Mouse (Mus musculus): ENCODE measurements around the gene Pex10. TPM values are rescaled to one million over a fixed set of nuclear protein-coding genes. Genes with fewer than 3 reads are reported as not detected.

Pex10 gene
- 23.2 and 24.0 TPM in 2 replicates for polyA plus RNA-seq (2015; fragmentation: Nextera tagmentation; extraction: Ambion mirVana)

DNA sequence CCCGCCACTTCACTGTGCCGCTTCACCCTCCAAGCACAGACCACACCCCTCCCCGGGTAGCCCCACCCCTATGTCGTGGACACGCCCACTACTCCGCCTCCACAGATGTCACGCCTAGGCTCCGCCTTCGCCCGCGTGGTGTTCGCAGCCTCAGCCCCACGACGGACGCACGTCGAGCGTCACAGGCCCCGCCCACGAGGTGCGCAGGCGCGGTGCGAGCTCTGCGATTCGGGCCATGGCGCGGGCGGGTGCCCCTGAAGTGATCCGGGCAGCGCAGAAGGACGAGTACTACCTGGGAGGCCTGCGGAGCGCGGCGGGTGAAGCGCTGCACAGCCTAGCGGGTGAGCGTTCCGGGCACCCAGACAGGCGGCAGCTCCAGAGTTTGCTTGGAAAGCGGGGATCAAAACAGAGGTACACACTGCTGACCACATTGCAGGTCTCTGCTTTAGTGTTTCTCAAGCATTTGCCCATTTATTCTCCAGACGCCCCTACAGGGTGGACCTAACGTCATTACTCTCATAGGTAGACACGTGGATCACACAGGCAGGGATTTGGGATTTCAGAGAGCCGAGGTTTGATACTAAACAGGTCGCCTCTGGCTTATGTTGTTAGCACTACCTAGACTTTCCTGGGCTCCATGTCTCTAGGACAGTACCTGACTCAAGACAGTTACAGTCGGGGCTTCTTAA, at the start of gene Pex10:
Pex10 (plus strand) TSS at position 183 of the 689 bp plus-strand sequence.
- peaks cover 38% of the 10 kb centered on the region for H3K4me1 ChIP-seq
- under 1% methylated on average over 48 of the region's 48 CpGs for WGBS
- H3K9me3 ChIP-seq (replicated peaks): no peaks in the 10 kb centered on the region
- H3K27ac ChIP-seq: peak within 1 kb of the TSS; percentile 80
- H3K36me3 ChIP-seq: peaks cover 38% of the 10 kb centered on the region
- no peaks in the 10 kb centered on the region for H3K27me3 ChIP-seq
- peak; percentile 90 for ATAC-seq (replicated peaks; ENCODE audit: low FRiP score)
- peak within 1 kb of the TSS; percentile 74 for H3K4me2 ChIP-seq
- H3K4me3 ChIP-seq (replicated peaks): peak within 1 kb of the TSS; percentile 68
- H3K9ac ChIP-seq: peak within 1 kb of the TSS; percentile 80

DNA sequence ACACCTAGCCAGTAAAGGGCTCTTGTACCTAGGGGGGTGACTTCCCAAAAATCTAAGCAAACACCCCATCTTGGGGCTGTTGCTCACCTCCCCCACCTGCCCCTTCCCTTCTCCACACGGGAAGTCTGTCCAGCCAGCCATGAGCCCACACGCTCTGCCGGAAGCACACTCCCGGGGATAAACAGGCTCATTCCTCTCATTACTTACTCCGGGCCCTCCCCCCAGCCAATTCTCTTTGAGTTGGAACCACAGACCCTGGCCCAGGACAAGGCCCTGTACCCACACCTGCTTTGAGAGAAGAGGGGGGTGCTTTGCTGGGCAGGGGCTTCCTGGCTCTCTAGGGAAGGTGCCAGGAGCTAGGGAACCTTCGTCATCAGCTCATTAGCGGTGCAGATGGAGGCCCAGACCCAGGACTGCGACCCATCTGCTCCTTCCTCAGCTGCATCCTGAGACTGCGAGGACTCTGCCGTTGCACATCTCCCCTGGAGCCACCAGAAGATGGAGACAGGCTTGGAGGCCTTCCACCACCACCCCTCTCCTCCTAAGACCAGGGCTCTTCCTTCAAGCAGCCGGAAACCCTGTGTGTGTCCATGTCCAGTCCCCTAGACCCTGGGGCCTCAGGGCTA, 49.5 kb upstream of the Pex10 start:
- 73% methylated on average over 11 of the region's 11 CpGs for WGBS
- Histone ChIP-seq H3K9ac (no peak overlapping the region), H3K27ac (no peak overlapping the region), H3K4me1 (peaks cover 33% of the 10 kb centered on the region), H3K4me3 (replicated peaks) (no peak overlapping the region), H3K36me3 (no peaks in the 10 kb centered on the region), H3K4me2 (no peak overlapping the region), H3K27me3 (peaks cover 19% of the 10 kb centered on the region), H3K9me3 (replicated peaks) (no peaks in the 10 kb centered on the region)
- no peak for ATAC-seq (replicated peaks; ENCODE audit: low FRiP score)

DNA sequence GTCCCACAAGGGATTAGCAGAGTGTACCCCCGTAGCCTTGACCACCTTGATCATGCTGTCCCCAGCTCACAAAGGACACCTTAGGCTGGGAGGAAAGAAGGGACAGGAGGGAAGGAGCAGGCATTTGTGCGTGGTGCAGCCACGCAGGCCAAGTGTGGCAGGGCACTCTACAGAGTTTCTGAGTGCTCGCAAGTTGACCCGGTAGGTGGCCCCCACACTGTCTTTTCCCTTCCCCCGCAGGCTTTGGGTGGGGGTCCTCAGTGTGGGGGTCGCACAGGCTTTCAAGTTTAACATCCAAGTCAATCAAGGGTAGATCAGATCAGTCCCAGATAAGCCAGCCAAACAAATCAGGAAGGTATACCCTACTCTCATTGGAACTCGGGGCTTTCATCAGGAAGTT, 48.8 kb upstream of the Pex10 start:
- H3K9ac ChIP-seq: no peak overlapping the region
- no peaks in the 10 kb centered on the region for H3K9me3 ChIP-seq (replicated peaks)
- no peak overlapping the region for H3K27ac ChIP-seq
- no peaks in the 10 kb centered on the region for H3K36me3 ChIP-seq
- ATAC-seq (replicated peaks; ENCODE audit: low FRiP score): no peak
- peaks cover 33% of the 10 kb centered on the region for H3K4me1 ChIP-seq
- H3K4me3 ChIP-seq (replicated peaks): no peak overlapping the region
- 63% methylated on average over 8 of the region's 8 CpGs for WGBS
- no peak overlapping the region for H3K4me2 ChIP-seq
- H3K27me3 ChIP-seq: peaks cover 19% of the 10 kb centered on the region

DNA sequence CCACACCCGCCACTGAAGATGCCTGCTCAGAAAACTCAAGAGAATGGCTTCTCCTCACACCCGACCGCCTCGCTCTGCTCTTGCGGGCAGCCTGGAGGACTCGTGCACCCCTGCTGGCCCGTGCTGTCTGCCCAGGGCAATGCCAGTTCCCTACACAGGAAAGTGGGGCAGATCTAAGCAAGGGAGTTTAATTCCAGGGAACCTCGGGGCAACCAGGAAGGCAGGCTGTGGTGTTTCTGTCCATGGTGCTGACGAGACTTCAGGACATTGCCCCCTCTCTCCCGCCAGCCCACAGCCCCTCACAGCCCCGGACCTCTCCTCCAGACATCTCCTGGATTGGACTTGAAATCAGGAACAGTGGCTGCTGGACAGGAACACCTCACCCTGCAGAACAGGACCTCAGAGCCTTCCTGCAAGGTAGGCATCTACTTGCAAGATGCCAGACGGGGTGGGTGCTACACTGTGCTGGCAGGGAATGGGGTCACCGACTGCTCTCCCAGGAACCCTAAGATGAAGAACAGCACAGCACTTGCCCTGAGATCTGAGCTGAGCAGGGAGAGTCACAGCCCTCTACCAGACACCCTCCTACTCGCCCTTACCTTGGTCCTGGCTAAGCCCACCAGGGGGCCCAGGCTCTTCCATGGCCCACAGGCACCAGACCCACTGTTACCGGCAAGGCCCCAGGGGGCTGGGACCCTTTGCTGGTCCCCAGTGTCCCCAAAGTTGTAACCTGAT, 48.0 kb upstream of the Pex10 start:
- 5% methylated on average over 15 of the region's 15 CpGs for WGBS
- 0 out of 2 replicates have a peak overlapping the region, but pooled peaks have one; percentile 3 for H3K4me3 ChIP-seq (replicated peaks)

DNA sequence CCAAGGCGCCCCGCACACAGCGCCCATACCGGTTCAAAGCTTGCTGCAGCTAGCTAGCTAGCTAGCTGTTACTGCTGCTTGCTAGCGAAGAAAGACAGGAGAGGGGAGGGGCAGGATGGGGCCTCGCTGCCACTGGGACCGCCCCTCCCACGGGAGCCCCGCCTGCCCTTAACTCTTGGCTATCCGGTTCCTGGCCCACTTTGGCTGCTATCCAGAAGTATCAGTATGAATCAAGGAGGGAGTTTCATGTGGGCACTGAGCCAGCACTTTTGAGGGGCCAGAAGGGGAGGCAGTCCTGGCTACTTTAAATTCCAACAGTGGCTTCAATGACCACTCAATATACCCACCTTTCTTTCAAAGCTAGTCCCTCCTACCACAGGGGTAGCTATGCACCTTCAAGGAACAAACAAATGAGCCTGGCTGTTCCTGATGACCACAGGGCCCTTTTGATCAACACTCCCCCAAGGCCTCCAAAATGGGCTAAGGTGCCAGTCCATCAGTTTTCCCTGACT, 47.4 kb upstream of the Pex10 start:
- H3K4me2 ChIP-seq: peak overlapping the region; percentile 32
- WGBS: 1% methylated on average over 10 of the region's 10 CpGs
- no peaks in the 10 kb centered on the region for H3K9me3 ChIP-seq (replicated peaks)
- H3K36me3 ChIP-seq: no peaks in the 10 kb centered on the region
- peaks cover 33% of the 10 kb centered on the region for H3K4me1 ChIP-seq
- ATAC-seq (replicated peaks; ENCODE audit: low FRiP score): peak; percentile 47; the same call in 1 of the 2 replicates
- 0 out of 2 replicates have a peak overlapping the region, but pooled peaks have one; percentile 3 for H3K4me3 ChIP-seq (replicated peaks)
- no peak overlapping the region for H3K9ac ChIP-seq
- H3K27ac ChIP-seq: no peak overlapping the region
- H3K27me3 ChIP-seq: peaks cover 16% of the 10 kb centered on the region

More for the DNA sequence above, 48.0 kb upstream of the Pex10 start:
- H3K4me1 ChIP-seq: peaks cover 33% of the 10 kb centered on the region
- peak overlapping the region; percentile 32 for H3K4me2 ChIP-seq
- no peaks in the 10 kb centered on the region for H3K36me3 ChIP-seq
- H3K27me3 ChIP-seq: peaks cover 19% of the 10 kb centered on the region
- ATAC-seq (replicated peaks; ENCODE audit: low FRiP score): peak; percentile 26; the same call in 1 of the 2 replicates
- H3K9ac ChIP-seq: no peak overlapping the region
- H3K9me3 ChIP-seq (replicated peaks): no peaks in the 10 kb centered on the region
- no peak overlapping the region for H3K27ac ChIP-seq

DNA sequence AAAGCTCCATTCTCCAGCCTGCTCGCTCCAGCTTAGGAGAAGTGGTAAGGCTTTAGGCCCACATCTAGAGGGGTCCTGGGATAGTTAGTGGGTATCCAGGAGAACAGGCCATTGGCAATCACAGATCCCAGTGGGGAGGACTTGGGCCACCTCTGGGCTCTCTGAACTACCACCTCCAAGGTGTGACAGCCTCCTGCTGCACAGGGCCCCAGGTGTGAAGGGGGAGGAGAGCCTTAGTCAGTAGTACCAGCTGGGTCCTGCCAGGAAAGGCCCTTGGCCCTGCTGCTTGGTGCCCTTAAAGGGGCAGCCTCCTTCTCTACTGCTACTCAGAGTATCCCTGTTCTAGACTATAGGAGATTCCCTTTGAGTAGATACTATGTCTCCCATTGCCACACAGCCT, 46.7 kb upstream of the Pex10 start:
- Histone ChIP-seq H3K27ac (no peak overlapping the region), H3K27me3 (peaks cover 13% of the 10 kb centered on the region), H3K4me1 (peaks cover 29% of the 10 kb centered on the region), H3K36me3 (no peaks in the 10 kb centered on the region), H3K4me3 (replicated peaks) (no peak overlapping the region), H3K9me3 (replicated peaks) (no peaks in the 10 kb centered on the region), H3K9ac (no peak overlapping the region), H3K4me2 (no peak overlapping the region)
- no peak for ATAC-seq (replicated peaks; ENCODE audit: low FRiP score)
- WGBS: 76% methylated on average over 1 of the region's 1 CpGs

DNA sequence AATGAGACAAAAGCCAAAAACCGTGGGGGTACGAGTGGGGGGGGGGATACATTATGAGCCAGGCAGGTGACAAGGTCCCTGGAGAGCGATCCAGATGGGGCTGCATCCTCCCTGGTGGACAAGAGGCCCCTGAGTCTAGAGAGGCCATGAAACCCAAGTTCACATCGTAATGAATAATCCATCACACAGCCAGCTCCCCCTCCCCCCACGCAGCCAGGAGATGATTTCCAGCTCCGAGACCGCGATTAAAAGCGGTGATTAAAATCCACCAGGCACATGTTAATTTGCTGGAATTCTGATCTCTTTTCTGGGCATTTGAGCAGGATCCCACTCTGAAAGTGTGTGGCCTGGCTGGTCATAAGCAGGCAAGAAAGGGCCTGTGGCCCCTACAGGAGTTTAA, 46.0 kb upstream of the Pex10 start:
- Histone ChIP-seq H3K4me1 (peaks cover 29% of the 10 kb centered on the region), H3K36me3 (no peaks in the 10 kb centered on the region), H3K4me3 (replicated peaks) (no peak overlapping the region), H3K4me2 (no peak overlapping the region), H3K9ac (no peak overlapping the region), H3K9me3 (replicated peaks) (no peaks in the 10 kb centered on the region), H3K27me3 (peaks cover 10% of the 10 kb centered on the region), H3K27ac (no peak overlapping the region)
- no peak for ATAC-seq (replicated peaks; ENCODE audit: low FRiP score)
- 47% methylated on average over 9 of the region's 9 CpGs for WGBS

DNA sequence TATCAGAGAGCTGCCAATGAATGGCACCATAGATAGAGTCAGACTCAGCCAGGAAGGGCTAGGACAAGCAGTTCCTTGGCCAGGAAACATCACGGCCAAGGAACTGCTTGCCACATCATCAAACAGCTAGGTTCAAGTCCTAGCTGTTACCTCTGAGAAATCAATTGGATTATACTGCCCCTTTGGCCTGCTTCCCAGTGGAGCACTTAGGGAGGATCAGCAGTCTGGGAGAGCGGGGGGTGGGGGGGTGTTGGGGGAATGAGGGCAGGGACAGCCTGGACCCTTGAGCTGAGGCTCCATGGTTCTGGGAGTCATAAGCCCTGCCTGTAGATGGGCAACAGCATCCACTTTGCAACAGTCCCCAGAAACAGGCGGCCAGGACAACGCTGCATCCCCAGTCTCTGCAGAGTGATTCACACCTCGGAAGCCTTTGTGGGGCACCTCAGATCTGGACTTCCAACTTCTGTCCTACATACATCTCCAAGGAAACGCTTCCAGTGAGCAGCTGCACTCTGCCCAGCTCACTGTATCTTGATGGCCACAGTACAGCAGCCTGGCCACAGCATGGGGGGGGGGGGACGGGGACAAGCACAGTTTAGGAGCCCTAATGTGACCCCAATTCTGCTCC, 44.5 kb upstream of the Pex10 start:
- no peak overlapping the region for H3K27ac ChIP-seq
- no peak overlapping the region for H3K4me3 ChIP-seq (replicated peaks)
- H3K4me2 ChIP-seq: no peak overlapping the region
- no peaks in the 10 kb centered on the region for H3K9me3 ChIP-seq (replicated peaks)
- H3K36me3 ChIP-seq: no peaks in the 10 kb centered on the region
- peaks cover 24% of the 10 kb centered on the region for H3K4me1 ChIP-seq
- no peak overlapping the region for H3K9ac ChIP-seq
- 59% methylated on average over 7 of the region's 7 CpGs for WGBS
- H3K27me3 ChIP-seq: peaks cover 7% of the 10 kb centered on the region
- ATAC-seq (replicated peaks; ENCODE audit: low FRiP score): no peak

DNA sequence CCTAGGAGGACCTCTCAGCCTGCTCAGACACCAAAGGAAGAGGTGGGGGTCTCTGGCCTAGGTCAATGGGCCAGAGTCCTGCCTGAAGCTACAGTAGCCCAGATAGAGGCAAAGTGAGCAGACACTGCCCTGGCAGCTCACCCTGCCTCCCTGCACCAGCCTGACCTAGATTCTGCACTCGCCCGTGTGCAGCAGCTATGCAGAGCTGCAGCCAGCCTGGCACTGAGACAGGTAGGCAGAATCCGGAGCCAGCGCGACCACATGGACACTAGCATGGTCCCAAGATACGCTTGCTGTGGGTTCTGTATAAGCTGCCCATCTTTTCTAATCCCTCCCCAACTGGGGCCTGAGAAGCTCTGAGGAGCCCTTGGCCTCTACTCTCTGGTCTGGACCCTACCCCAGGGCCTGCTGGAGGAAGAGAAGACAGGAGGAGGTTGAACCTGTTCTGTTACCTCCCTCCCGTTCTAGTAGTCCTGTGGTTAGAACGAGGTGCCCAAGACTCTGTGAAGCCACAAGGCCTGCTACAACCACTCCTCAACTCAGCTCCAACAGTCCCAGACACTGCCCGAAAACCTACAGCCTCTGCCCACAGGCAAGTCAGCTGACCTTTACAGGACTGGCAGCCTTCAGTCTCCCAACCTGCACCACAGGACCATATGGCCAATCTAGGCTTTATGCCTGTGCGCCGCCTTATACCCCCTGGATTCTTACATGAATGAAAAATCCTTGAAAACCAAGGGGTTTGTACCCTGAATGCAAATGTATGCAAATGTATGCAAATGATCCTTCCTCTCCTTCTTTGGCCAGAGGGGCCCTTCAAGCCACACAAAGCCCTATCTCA, 42.4 kb upstream of the Pex10 start:
- no peaks in the 10 kb centered on the region for H3K36me3 ChIP-seq
- no peaks in the 10 kb centered on the region for H3K9me3 ChIP-seq (replicated peaks)
- ATAC-seq (replicated peaks; ENCODE audit: low FRiP score): no peak
- 86% methylated on average over 11 of the region's 11 CpGs for WGBS
- H3K27ac ChIP-seq: no peak overlapping the region
- H3K9ac ChIP-seq: no peak overlapping the region
- no peak overlapping the region for H3K4me2 ChIP-seq
- 0 out of 2 replicates have a peak, but pooled peaks cover 3% of the 10 kb centered on the region for H3K27me3 ChIP-seq
- H3K4me3 ChIP-seq (replicated peaks): no peak overlapping the region
- H3K4me1 ChIP-seq: peaks cover 16% of the 10 kb centered on the region

DNA sequence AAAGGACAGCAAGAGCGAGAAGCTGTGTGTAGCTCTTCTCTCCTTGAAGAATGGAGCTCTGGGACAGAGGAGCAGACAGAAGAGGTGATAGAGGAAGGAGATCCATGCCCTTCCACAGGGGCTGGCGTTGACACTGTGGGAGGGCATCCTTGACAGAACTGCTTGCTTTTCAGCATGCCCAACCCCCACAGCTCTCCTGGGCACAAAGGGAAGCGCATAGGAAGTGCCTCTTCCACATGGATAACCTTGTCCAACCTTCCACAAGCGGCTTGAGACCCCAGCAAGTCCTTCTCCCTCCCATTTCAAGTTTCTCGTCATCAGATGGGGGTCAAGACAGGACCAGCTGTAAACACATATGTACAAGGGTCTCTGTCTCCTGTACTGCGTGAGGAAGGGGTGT, 33.7 kb upstream of the Pex10 start:
- no peak overlapping the region for H3K4me2 ChIP-seq
- H3K27me3 ChIP-seq: peaks cover 57% of the 10 kb centered on the region
- H3K4me1 ChIP-seq: 0 out of 2 replicates have a peak, but pooled peaks cover 4% of the 10 kb centered on the region
- H3K27ac ChIP-seq: no peak overlapping the region
- H3K36me3 ChIP-seq: no peaks in the 10 kb centered on the region
- no peak overlapping the region for H3K4me3 ChIP-seq (replicated peaks)
- ATAC-seq (replicated peaks; ENCODE audit: low FRiP score): no peak
- H3K9me3 ChIP-seq (replicated peaks): no peaks in the 10 kb centered on the region
- 33% methylated on average over 6 of the region's 6 CpGs for WGBS
- H3K9ac ChIP-seq: no peak overlapping the region

DNA sequence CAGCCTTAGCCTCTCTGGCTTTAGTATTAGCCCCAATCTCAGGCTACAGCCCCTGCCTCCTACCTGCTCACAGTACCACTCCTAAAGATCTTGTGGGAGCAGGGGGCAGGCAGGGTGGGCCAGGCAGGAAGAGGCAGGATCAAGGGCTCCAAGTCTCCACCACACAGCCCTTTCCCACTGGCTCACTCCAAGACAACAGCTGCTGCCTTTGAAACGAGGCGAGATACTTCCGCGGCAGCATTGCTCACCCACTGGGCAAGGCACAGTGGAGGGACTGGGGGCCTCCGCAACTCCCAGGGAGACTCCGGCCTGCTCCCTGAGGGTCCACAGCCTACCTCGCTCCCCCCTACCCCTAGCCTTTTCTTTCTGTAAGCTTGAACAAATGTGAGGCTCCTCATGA, 32.6 kb upstream of the Pex10 start:
- Histone ChIP-seq H3K27me3 (peaks cover 59% of the 10 kb centered on the region), H3K4me3 (replicated peaks) (no peak overlapping the region), H3K9me3 (replicated peaks) (no peaks in the 10 kb centered on the region), H3K36me3 (no peaks in the 10 kb centered on the region), H3K9ac (no peak overlapping the region), H3K4me1 (0 out of 2 replicates have a peak, but pooled peaks cover 4% of the 10 kb centered on the region), H3K27ac (no peak overlapping the region), H3K4me2 (no peak overlapping the region)
- 36% methylated on average over 7 of the region's 7 CpGs for WGBS
- ATAC-seq (replicated peaks; ENCODE audit: low FRiP score): no peak

Data from kidney, embryonic 15.5 days (tissue).